Mouse (Mus musculus): Measurements from ENCODE around the gene Mpi. TPM values are rescaled to one million over a fixed set of nuclear protein-coding genes. Genes with fewer than 3 reads are reported as not detected.
A peak's percentile ranks its signal among the peaks of the same experiment; 100 is the strongest.

Gene Mpi
- polyA plus RNA-seq (2016; fragmentation: Nextera tagmentation; extraction: Ambion mirVana), result 62.3 and 62.5 TPM in 2 replicates

DNA sequence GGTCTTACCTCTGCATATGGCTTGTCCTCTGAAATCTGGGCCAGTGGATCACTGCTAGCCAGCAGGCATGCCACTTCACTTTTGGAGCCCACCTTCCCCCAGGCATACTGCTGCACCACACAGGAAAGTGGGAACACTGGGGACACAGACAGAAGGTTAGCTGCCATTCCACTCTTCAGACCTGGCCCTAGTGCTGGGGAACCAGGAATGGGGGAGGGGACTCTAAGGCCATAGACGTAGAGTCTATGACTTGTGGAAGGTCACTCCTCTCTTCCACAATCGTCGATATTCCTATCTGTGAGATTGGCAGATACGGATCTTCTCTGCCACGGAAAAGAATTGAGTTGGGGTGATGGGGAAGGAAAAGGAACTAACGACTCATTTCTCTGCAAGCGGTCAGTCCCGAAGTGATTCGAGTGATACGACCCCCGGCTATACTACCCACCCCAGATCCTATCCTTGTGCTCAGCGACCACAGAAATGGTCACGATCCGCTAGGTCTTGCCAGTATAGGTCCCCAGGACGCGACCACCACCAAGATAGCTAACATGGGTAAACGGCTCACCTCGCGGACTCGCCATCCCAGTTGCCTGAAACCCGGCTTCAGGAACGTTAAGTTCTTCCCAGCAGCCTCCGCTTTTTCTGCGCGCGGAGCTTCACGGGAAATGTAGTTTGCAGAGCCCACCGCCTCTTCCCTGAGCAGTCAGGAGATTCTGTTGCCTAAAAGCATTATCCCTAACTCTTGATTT, at the start of gene Mpi:
Gene Mpi (minus strand): TSS at position 625 of the 749 bp plus-strand sequence.
- H3K4me2 ChIP-seq, result peak within 1 kb of the TSS; percentile 85
- no peak within 1 kb of the TSS for H3K27ac ChIP-seq
- H3K9ac ChIP-seq, result peak within 1 kb of the TSS; percentile 74
- H3K9me3 ChIP-seq, result no peaks in the 10 kb centered on the region
- peak within 1 kb of the TSS; percentile 72 for H3K4me3 ChIP-seq (replicated peaks)
- 3% methylated on average over 28 of the region's 28 CpGs for WGBS
- H3K4me1 ChIP-seq, result peaks cover 18% of the 10 kb centered on the region
- H3K36me3 ChIP-seq (replicated peaks), result peaks cover 35% of the 10 kb centered on the region
- peak; percentile 72 for ATAC-seq (ENCODE audit: low FRiP score)
- no peaks in the 10 kb centered on the region for H3K27me3 ChIP-seq

DNA sequence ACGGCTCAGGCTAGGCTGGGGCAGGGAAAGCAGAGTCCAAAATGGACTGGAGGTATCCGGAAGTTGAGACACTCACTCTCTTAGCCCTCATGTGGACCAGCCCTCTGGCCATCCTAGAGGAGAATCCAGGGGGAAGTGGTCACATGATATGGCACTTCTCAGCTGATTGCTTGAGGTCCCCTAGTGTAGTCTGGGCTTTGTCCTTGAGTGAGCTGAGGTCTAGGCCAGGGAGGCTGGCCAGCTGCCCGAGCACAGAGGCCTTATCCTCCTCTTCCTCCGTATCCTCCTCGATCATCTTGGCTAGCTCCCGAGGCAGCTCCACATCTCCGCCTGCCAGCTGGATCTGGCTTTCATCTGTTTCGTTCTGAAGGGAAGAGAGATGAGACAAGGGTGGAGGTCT, 49.5 kb upstream of the Mpi start:
- Histone ChIP-seq H3K4me2 (no peak overlapping the region), H3K27me3 (peaks cover 28% of the 10 kb centered on the region), H3K9me3 (no peaks in the 10 kb centered on the region), H3K9ac (no peak overlapping the region), H3K4me1 (peaks cover 53% of the 10 kb centered on the region), H3K4me3 (replicated peaks) (no peak overlapping the region), H3K27ac (no peak overlapping the region), H3K36me3 (replicated peaks) (no peaks in the 10 kb centered on the region)
- WGBS, result 74% methylated on average over 8 of the region's 8 CpGs
- no peak for ATAC-seq (ENCODE audit: low FRiP score)

DNA sequence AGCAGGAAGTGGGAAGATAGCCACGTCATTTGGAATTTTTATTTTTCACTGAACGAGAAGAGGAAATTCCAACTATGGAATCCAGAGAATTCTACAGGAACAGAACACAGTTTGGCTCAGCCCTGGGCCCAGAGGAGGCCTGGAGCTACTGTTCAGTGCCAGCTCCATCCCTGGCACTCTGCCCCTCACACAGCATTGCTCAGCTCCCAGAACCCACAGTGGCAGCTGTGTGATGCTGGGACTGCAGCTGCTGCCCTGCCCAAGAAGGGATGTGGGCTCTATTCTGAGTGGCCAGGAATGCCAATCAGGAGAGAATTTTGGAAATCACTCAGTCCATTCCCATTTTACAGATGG, 48.8 kb upstream of the Mpi start:
- no peak overlapping the region for H3K27ac ChIP-seq
- H3K27me3 ChIP-seq, result peaks cover 23% of the 10 kb centered on the region
- H3K9ac ChIP-seq, result no peak overlapping the region
- H3K4me1 ChIP-seq, result peaks cover 49% of the 10 kb centered on the region
- no peak overlapping the region for H3K4me2 ChIP-seq
- no peak for ATAC-seq (ENCODE audit: low FRiP score)
- H3K9me3 ChIP-seq, result no peaks in the 10 kb centered on the region
- 70% methylated on average over 2 of the region's 2 CpGs for WGBS
- H3K4me3 ChIP-seq (replicated peaks), result no peak overlapping the region
- no peaks in the 10 kb centered on the region for H3K36me3 ChIP-seq (replicated peaks)

DNA sequence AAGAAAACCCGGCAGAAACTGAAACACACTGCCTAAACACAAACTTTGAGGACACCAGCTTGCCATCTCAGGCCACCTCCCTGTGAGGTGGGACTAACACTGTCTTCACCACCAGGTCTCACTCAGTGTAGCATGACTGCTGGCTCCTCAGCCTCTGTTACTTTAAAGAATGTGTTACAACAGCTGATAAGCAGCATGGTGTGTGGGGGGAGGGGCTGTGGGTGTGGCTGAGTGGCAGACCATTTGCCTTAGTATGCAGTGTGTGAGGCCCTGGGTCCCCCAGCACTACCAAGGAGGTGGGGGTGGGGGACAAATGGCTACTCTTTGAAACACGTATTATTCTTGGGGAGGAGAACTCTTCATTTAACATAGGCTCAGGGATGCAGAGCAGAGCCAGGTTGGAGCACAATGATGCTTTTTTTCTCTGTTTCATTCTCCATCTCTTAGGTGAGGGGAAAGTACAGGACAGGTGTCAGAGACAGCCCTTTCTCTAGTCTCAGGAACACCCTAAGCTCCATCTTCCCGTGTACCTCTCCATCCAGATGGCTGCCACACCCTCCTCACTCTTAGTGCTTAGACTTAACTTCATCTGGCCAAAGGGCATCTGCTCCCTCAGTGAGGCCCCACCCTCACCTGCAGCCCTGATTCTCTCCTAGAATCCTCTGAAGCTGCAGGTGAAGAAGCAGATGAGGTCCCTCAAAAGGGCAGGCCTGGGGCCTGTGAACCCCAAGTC, 48.2 kb upstream of the Mpi start:
- peak; percentile 37; the same call in 1 of the 2 replicates for ATAC-seq (ENCODE audit: low FRiP score)
- Histone ChIP-seq H3K36me3 (replicated peaks) (no peaks in the 10 kb centered on the region), H3K4me2 (no peak overlapping the region; the same call in 1 of the 2 replicates), H3K4me3 (replicated peaks) (no peak overlapping the region), H3K4me1 (peaks cover 43% of the 10 kb centered on the region), H3K9ac (no peak overlapping the region), H3K27me3 (peaks cover 17% of the 10 kb centered on the region), H3K27ac (no peak overlapping the region), H3K9me3 (no peaks in the 10 kb centered on the region)
- WGBS, result 5% methylated on average over 3 of the region's 3 CpGs

DNA sequence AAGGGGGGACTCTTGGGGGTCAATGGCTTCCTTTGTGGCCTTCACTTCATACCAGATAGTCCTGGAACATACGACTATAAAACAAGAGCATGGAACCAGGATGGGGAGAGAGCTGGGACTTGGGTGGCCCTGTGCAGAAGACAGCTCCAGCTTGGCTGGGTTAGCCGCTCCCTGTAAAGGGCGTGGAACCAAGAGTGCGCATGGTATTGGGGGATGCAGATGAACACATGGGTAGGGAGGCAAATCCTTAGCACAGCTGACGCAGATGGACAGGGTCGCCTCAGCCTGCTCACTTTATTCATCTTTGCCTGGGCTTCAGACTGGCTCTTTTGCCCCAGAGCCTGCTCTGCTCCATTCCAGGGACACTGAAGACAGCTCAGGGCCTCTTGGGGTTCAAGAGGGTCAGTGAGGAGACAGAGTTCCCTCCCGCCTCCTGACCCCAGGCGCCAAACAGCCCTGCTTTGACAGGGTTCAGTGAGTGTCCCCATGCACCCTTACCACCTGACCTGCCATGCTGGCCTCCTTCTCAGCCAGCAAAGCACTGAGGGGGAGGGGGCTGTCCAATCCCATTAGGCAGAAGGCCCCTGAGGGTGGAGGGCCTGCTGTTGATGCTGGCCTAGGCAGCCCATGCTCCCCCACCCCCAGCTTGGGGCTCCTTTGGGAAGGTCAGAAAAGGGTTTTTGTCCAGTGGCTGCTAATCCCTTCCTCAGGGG, 46.4 kb upstream of the Mpi start:
- H3K9me3 ChIP-seq, result no peaks in the 10 kb centered on the region
- H3K36me3 ChIP-seq (replicated peaks), result peaks cover 15% of the 10 kb centered on the region
- H3K27ac ChIP-seq, result 0 out of 2 replicates have a peak overlapping the region, but pooled peaks have one; percentile 19
- peaks cover 39% of the 10 kb centered on the region for H3K4me1 ChIP-seq
- no peak overlapping the region for H3K4me2 ChIP-seq
- H3K27me3 ChIP-seq, result no peaks in the 10 kb centered on the region; the same call in 1 of the 2 replicates
- H3K9ac ChIP-seq, result peak overlapping the region; percentile 7; the same call in 1 of the 2 replicates
- 45% methylated on average over 8 of the region's 8 CpGs for WGBS
- no peak overlapping the region for H3K4me3 ChIP-seq (replicated peaks)
- ATAC-seq (ENCODE audit: low FRiP score), result no peak

DNA sequence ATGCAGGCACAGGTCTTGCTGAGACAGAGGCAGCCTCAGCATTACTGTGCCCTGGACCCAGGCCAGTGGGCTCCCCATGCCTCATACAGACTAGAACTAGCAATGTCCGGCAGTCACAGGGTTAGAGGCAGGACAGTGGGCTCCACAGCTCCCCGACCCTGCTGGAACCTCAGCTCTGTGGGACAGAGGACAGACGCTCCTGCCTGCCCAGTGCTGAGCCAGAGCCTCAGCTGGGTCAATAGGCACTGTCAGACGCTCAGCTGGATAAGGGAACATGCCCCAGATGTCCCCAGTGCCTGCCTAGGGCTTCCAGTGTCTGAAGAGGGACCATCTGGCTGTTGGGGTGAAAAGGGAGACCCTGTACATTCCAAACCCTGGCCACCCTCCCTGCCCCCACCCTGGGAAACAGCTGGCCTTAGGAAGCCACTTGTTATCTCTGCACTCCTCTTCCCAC, 45.4 kb upstream of the Mpi start:
- peaks cover 39% of the 10 kb centered on the region for H3K4me1 ChIP-seq
- H3K9me3 ChIP-seq, result no peaks in the 10 kb centered on the region
- no peak overlapping the region for H3K4me2 ChIP-seq
- H3K9ac ChIP-seq, result no peak overlapping the region
- H3K4me3 ChIP-seq (replicated peaks), result no peak overlapping the region
- H3K36me3 ChIP-seq (replicated peaks), result peaks cover 26% of the 10 kb centered on the region
- 31% methylated on average over 4 of the region's 4 CpGs for WGBS
- no peak overlapping the region for H3K27ac ChIP-seq
- H3K27me3 ChIP-seq, result no peaks in the 10 kb centered on the region; the same call in 1 of the 2 replicates
- ATAC-seq (ENCODE audit: low FRiP score), result peak; percentile 34; the same call in 1 of the 2 replicates

DNA sequence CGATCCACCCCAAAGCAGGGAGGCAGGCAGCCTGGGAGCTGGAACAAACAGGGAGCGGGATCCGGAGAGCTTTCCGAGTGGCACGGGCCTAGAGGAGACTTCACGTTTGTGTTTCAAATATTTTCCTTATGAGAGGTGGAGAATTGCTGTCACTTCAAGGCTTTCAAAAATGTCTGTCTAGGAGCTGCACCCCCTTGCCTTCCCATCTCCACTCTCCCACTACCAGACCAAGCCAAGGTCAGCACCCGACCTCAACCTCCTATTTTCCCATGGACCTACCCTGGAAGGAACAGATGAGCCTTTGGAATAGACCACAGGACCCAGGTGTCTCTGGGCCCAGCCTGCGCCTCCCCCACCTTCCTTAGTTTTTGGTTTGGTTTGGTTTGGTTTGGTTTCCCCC, 44.7 kb upstream of the Mpi start:
- no peaks in the 10 kb centered on the region; the same call in 1 of the 2 replicates for H3K27me3 ChIP-seq
- no peaks in the 10 kb centered on the region for H3K9me3 ChIP-seq
- H3K27ac ChIP-seq, result no peak overlapping the region
- peaks cover 29% of the 10 kb centered on the region for H3K36me3 ChIP-seq (replicated peaks)
- WGBS, result 85% methylated on average over 8 of the region's 8 CpGs
- no peak overlapping the region for H3K9ac ChIP-seq
- ATAC-seq (ENCODE audit: low FRiP score), result no peak
- peaks cover 39% of the 10 kb centered on the region for H3K4me1 ChIP-seq
- H3K4me2 ChIP-seq, result no peak overlapping the region
- no peak overlapping the region for H3K4me3 ChIP-seq (replicated peaks)

DNA sequence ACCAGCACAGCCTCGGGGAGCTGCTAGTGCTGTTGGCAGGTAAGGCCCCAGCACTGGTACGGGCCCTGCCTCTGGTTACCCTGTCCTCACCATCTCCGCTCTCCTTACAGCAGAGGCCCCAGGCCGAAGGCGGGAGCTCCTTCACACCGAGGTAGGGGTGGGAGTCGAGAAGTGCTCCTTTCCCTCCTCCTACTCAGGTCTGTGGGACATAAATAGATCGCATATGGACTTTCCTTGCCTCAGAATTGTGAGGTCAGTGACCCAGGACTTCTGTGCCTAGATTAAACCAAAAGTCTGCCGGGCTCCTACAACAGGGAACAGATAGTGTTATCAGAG, 41.6 kb upstream of the Mpi start:
- WGBS, result 86% methylated on average over 9 of the region's 9 CpGs
- ATAC-seq (ENCODE audit: low FRiP score), result no peak
- no peak overlapping the region for H3K4me3 ChIP-seq (replicated peaks)

DNA sequence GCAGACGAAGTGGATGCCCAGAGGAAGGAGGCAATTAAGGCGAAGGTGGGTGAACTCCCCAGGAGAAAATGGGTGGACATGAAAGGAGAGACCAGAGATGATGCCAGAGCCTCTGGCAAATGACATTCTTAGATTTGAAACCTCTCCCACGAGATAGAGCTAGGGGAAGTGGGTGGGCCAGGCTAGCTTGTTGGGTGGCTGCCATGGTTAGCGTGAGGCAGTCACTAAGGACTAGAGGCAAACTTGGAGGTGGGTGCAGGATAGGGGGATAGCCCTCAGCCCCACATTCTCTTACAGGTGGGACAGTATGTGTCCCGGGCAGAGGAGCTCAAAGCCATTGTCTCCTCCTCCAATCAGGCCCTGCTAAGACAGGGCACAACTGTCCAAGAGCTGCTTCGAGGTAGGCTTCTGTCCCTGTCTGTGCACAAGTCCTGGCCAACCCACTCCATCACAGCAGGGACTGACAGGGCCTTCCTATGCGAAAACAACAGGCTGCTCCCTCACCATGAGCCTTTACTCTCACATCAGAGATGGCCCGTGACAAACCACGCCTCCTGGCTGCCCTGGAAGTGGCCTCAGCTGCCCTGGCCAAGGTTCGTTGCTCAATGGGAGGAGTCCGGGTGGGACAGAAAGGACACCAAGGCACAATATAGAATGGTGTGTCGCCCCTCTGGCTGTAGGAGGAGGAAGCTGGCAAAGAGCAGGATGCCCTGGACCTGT, 41.1 kb upstream of the Mpi start:
- Histone ChIP-seq H3K9me3 (no peaks in the 10 kb centered on the region), H3K4me1 (peaks cover 31% of the 10 kb centered on the region), H3K27ac (no peak overlapping the region), H3K4me2 (no peak overlapping the region), H3K27me3 (no peaks in the 10 kb centered on the region), H3K36me3 (replicated peaks) (peaks cover 29% of the 10 kb centered on the region), H3K9ac (no peak overlapping the region), H3K4me3 (replicated peaks) (no peak overlapping the region)
- 63% methylated on average over 12 of the region's 12 CpGs for WGBS
- ATAC-seq (ENCODE audit: low FRiP score), result no peak

More for the DNA sequence above, 41.6 kb upstream of the Mpi start:
- no peak overlapping the region for H3K27ac ChIP-seq
- H3K4me2 ChIP-seq, result no peak overlapping the region
- H3K36me3 ChIP-seq (replicated peaks), result peaks cover 29% of the 10 kb centered on the region
- peaks cover 31% of the 10 kb centered on the region for H3K4me1 ChIP-seq
- no peaks in the 10 kb centered on the region; the same call in 1 of the 2 replicates for H3K27me3 ChIP-seq
- H3K9ac ChIP-seq, result no peak overlapping the region
- H3K9me3 ChIP-seq, result no peaks in the 10 kb centered on the region

DNA sequence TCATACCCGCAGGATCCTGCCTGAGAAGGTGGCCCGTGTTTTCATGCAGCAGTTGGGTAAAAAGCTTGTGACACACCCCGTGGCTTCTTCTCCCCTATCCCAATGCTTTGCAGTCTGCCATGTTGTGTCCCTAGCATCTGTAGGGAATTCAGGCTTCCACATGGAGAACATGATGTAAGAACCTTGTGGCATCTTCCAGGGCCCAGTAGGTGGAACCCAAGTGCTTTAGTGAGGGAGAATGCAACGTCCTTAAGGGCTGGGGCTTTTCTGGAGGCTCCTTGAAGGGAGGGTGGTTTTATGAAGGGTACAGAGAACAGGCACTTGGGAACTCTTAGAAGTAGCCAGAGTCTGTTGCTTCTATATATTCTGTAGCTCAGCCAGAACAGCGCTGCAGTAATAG, 38.2 kb upstream of the Mpi start:
- H3K9me3 ChIP-seq, result no peaks in the 10 kb centered on the region

DNA sequence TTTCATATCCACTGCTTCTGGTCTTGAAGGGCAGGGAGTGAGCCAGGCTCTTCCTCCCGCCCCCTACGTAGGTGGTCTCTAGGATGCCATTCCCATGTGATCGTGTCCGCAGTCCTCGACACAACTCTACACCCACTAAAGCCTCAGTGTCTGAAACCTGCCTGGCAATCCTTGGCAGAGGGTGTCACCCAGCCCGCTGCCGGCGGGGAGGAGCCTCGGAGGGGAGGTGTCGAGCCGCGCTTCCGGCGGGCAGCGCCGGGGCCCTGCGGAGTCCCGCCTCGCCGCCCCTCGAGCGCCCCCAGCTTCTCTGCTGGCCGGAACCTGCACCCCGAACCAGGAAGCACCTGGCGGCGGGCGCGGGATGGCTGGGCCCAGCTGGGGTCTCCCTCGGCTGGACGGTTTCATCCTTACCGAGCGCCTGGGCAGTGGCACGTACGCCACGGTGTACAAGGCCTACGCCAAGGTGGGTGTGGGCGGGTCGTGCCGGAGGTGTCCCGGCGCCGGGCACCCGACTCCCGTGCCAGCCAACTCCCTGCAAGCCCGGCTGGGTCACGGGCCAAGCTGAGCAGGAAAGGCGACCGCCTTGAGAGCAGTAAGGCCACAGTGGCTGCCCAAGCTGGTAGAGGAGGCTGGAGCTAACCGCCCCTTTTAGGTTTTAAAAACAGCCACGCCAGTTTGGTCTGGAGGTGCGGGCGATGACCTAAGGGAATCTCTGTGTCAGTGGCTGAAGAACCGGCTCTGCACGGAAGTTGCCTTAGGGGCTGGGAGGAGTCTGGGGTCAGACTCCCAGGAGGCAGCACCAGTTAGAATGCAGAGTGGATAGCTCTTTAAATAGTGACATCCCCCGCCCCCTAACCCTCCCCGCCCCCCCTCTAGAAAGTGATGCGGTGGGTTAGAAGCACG, 36.9 kb upstream of the Mpi start, which contains the start of gene Ulk3:
Gene Ulk3 (plus strand): TSS at position 229 of the 903 bp plus-strand sequence.
- ATAC-seq (ENCODE audit: low FRiP score), result peak; percentile 91
- H3K4me2 ChIP-seq, result peak within 1 kb of the TSS; percentile 77
- no peaks in the 10 kb centered on the region for H3K27me3 ChIP-seq
- H3K9ac ChIP-seq, result peak within 1 kb of the TSS; percentile 78
- H3K36me3 ChIP-seq (replicated peaks), result peaks cover 43% of the 10 kb centered on the region
- WGBS, result under 1% methylated on average over 58 of the region's 58 CpGs
- peak within 1 kb of the TSS; percentile 76 for H3K27ac ChIP-seq
- peaks cover 18% of the 10 kb centered on the region for H3K4me1 ChIP-seq
- H3K9me3 ChIP-seq, result no peaks in the 10 kb centered on the region
- H3K4me3 ChIP-seq (replicated peaks), result peak within 1 kb of the TSS; percentile 75

More for the DNA sequence above, 38.2 kb upstream of the Mpi start:
- Histone ChIP-seq H3K36me3 (replicated peaks) (peaks cover 45% of the 10 kb centered on the region), H3K27me3 (no peaks in the 10 kb centered on the region), H3K4me1 (peaks cover 18% of the 10 kb centered on the region), H3K27ac (no peak overlapping the region), H3K9ac (no peak overlapping the region), H3K4me2 (peak overlapping the region; percentile 77; the same call in 1 of the 2 replicates), H3K4me3 (replicated peaks) (no peak overlapping the region)
- no peak for ATAC-seq (ENCODE audit: low FRiP score)
- 36% methylated on average over 5 of the region's 5 CpGs for WGBS
